Mouse (Mus musculus) CH12.LX (cell line): ENCODE data around the gene Ripk1. TPM values are rescaled to one million over a fixed set of nuclear protein-coding genes. Genes with fewer than 3 reads are reported as not detected.

ENCODE experiments used
- DNase-seq: peaks from one replicate; pipeline ENCODE4 v3.0.0-alpha.2; 2013; ENCODE audit errors: extremely low read depth
- H3K27ac ChIP-seq: 2 replicates; pipeline ENCODE4 v1.5.1; 2012; ENCODE audit warnings: low read depth, mild to moderate bottlenecking, control low read depth, moderate library complexity; ENCODE audit not compliant: insufficient read depth
- H3K27me3 ChIP-seq: replicated peaks from 2 replicates; pipeline ENCODE3; 2012; ENCODE audit warnings: inconsistent platforms
- H3K36me3 ChIP-seq, 2 experiments: replicated peaks in 1 of 2; 2 replicates each; pipeline versions ENCODE3 to v1.6.1; 2012; ENCODE audit warnings: inconsistent platforms in 1 of 2, low read length in 1 of 2, mild to moderate bottlenecking in 1 of 2, mixed read lengths in 1 of 2, moderate library complexity in 1 of 2; ENCODE audit not compliant: control insufficient read depth in 1 of 2, insufficient read depth in 1 of 2
- H3K4me1 ChIP-seq, 2 experiments: 2 replicates each; pipeline ENCODE4 v1.6.1; 2012; ENCODE audit warnings: inconsistent platforms in 1 of 2, moderate library complexity in 1 of 2; ENCODE audit not compliant: insufficient read depth in 2 of 2, control insufficient read depth in 1 of 2
- H3K4me2 ChIP-seq: 2 replicates; pipeline ENCODE4 v1.6.1; 2012; ENCODE audit warnings: low read depth, mild to moderate bottlenecking, control low read depth; ENCODE audit not compliant: poor library complexity, insufficient read depth, severe bottlenecking
- H3K4me3 ChIP-seq, 3 experiments: fragments of 150-350 bp in 1 of 3; sonication (generic) in 1 of 3; replicated peaks in 1 of 3; 2 replicates each; pipeline versions ENCODE3 to v1.5.1; 2011 to 2012; ENCODE audit warnings: low read depth in 2 of 3, low read length in 2 of 3, mild to moderate bottlenecking in 2 of 3, moderate library complexity in 2 of 3, control low read depth in 1 of 3, improper control_type of control experiment in 1 of 3, inconsistent platforms in 1 of 3, mixed read lengths in 1 of 3; ENCODE audit not compliant: poor library complexity in 1 of 3
- H3K79me2 ChIP-seq: replicated peaks from 2 replicates; pipeline ENCODE4 v1.6.1; 2012; ENCODE audit warnings: mild to moderate bottlenecking, moderate library complexity; ENCODE audit not compliant: control insufficient read depth, poor library complexity, insufficient read depth, severe bottlenecking; ENCODE audit errors: extremely low read depth
- H3K9ac ChIP-seq: 2 replicates; pipeline ENCODE4 v1.6.1; 2012; ENCODE audit warnings: low read depth, mild to moderate bottlenecking, control low read depth, moderate library complexity; ENCODE audit not compliant: insufficient read depth
- H3K9me3 ChIP-seq: replicated peaks from 2 replicates; pipeline ENCODE3; 2012; ENCODE audit warnings: low read length, inconsistent platforms, mixed read lengths
- BHLHE40 ChIP-seq: IDR thresholded peaks from 2 replicates; pipeline ENCODE4 v1.6.1; 2011; ENCODE audit warnings: mild to moderate bottlenecking, low read depth, low read length, improper control_type of control experiment
- CHD2 ChIP-seq: IDR thresholded peaks from 2 replicates; pipeline ENCODE4 v1.6.1; 2011; ENCODE audit warnings: low read length, improper control_type of control experiment
- ELF1 ChIP-seq: IDR thresholded peaks from 2 replicates; pipeline ENCODE4 v1.6.1; 2014; ENCODE audit warnings: low read depth, mild to moderate bottlenecking, inconsistent platforms, low read length, improper control_type of control experiment
- ETS1 ChIP-seq: conservative IDR thresholded peaks from 2 replicates; pipeline ENCODE4 v1.6.1; 2012; ENCODE audit warnings: low read depth, mild to moderate bottlenecking, inconsistent platforms, low read length, improper control_type of control experiment, moderate library complexity
- GABPA ChIP-seq: IDR thresholded peaks from 2 replicates; pipeline ENCODE4 v1.6.1; 2012; ENCODE audit warnings: low read depth, low read length, improper control_type of control experiment, inconsistent platforms; ENCODE audit not compliant: insufficient replicate concordance
- HCFC1 ChIP-seq: IDR thresholded peaks from 2 replicates; pipeline ENCODE4 v1.6.1; 2012; ENCODE audit warnings: low read depth, mild to moderate bottlenecking, inconsistent platforms, low read length, improper control_type of control experiment
- MAFK ChIP-seq: IDR thresholded peaks from 2 replicates; pipeline ENCODE4 v1.6.1; 2011; ENCODE audit warnings: low read length, improper control_type of control experiment; ENCODE audit not compliant: insufficient replicate concordance
- MAZ ChIP-seq: IDR thresholded peaks from 2 replicates; pipeline ENCODE4 v1.6.1; 2012; ENCODE audit warnings: low read depth, mild to moderate bottlenecking, inconsistent platforms, low read length, improper control_type of control experiment, moderate library complexity
- MEF2A ChIP-seq: IDR thresholded peaks from 2 replicates; pipeline ENCODE4 v1.6.1; 2014; ENCODE audit warnings: low read depth, mild to moderate bottlenecking, inconsistent platforms, low read length, improper control_type of control experiment, borderline replicate concordance
- MXI1 ChIP-seq: IDR thresholded peaks from 2 replicates; pipeline ENCODE4 v1.6.1; 2011; ENCODE audit warnings: mild to moderate bottlenecking, low read depth, low read length, improper control_type of control experiment
- MYC ChIP-seq: IDR thresholded peaks from 2 replicates; pipeline ENCODE4 v1.6.1; 2011; ENCODE audit warnings: low read depth, mild to moderate bottlenecking, improper control_type of control experiment, low read length
- NELFE ChIP-seq: IDR thresholded peaks from 2 replicates; pipeline ENCODE4 v1.6.1; 2011; ENCODE audit warnings: low read depth, low read length, improper control_type of control experiment
- PAX5 ChIP-seq: IDR thresholded peaks from 2 replicates; pipeline ENCODE4 v1.6.1; 2012; ENCODE audit warnings: low read length, inconsistent platforms, mixed read lengths
- RCOR1 ChIP-seq: conservative IDR thresholded peaks from 2 replicates; pipeline ENCODE4 v1.6.1; 2012; ENCODE audit warnings: low read depth, mild to moderate bottlenecking, inconsistent platforms, low read length, improper control_type of control experiment
- SMC3 ChIP-seq: IDR thresholded peaks from 2 replicates; pipeline ENCODE4 v1.6.1; 2011; ENCODE audit warnings: low read depth, low read length, improper control_type of control experiment
- TBP ChIP-seq: conservative IDR thresholded peaks from 2 replicates; pipeline ENCODE4 v1.6.1; 2011; ENCODE audit warnings: low read depth, low read length, improper control_type of control experiment
- UBTF ChIP-seq: IDR thresholded peaks from 2 replicates; pipeline ENCODE4 v1.6.1; 2012; ENCODE audit warnings: low read depth, mild to moderate bottlenecking, inconsistent platforms, low read length, improper control_type of control experiment, moderate library complexity
- USF2 ChIP-seq: conservative IDR thresholded peaks from 2 replicates; pipeline ENCODE4 v1.6.1; 2011; ENCODE audit warnings: low read depth, low read length, improper control_type of control experiment
- ZNF384 ChIP-seq: IDR thresholded peaks from 2 replicates; pipeline ENCODE4 v1.6.1; 2012; ENCODE audit warnings: low read depth, low read length, improper control_type of control experiment, inconsistent platforms
- dilution Hi-C: fragments of 300-500 bp; cut with MboI; formaldehyde crosslinking; loops from 2 replicates; pipeline ENCODE4 v1.14.3; 2020; ENCODE audit warnings: low sequenced_read_pairs; ENCODE audit not compliant: extremely low pct_unique_long_range_greater_than_20kb, extremely low pct_ligation_motif_present
- in situ Hi-C: fragments of 300-500 bp; cut with MboI; formaldehyde crosslinking; loops from 3 replicates; pipeline ENCODE4 v1.14.3; 2019; ENCODE audit warnings: low sequenced_read_pairs, low pct_ligation_motif_present, low pct_unique_long_range_greater_than_20kb, mixed read lengths
- polyA plus RNA-seq: library from polyadenylated mRNA; unstranded; fragments of >175 nt; gene quantifications from 2 replicates; pipeline ENCODE4 v1.2.1, GENCODE M21; 2012; ENCODE audit warnings: low read depth; ENCODE audit not compliant: insufficient read length
- total RNA-seq, 2 experiments: library from RNA; depleted of rRNA; stranded (reverse); fragments of 300-350 nt in 1 of 2; fragments of >200 nt in 1 of 2; gene quantifications; 2 replicates each; pipeline ENCODE4 v1.2.3; 2012 to 2014

Gene Ripk1
- total and polyA plus RNA-seq, 3 experiments: 13.1 to 18.6 (median 16.6) TPM

- Histone ChIP-seq H3K36me3 (peaks cover 2 to 20% of the 10 kb centered on the region in 2 experiments), H3K27me3 (no peaks in the 10 kb centered on the region), H3K27ac (no peak overlapping the region), H3K9ac (no peak overlapping the region), H3K79me2 (no peaks in the 10 kb centered on the region), H3K4me3 (no peak overlapping the region), H3K4me1 (peaks cover 0 to 12% of the 10 kb centered on the region in 2 experiments; a peak in 3 of 4 replicates), H3K4me2 (no peak overlapping the region), H3K9me3 (peaks cover 7% of the 10 kb centered on the region)
- DNase-seq: no peak
- dilution Hi-C loops: no loop called here
- TF ChIP-seq ZNF384 (no peak), NELFE (no peak), PAX5 (no peak), RCOR1 (no peak), USF2 (no peak), GABPA (no peak), ELF1 (no peak), CHD2 (no peak), UBTF (no peak), ETS1 (no peak), MAFK (no peak), BHLHE40 (no peak), HCFC1 (no peak), TBP (no peak), MEF2A (no peak), MAZ (no peak), MXI1 (no peak), SMC3 (no peak), MYC (no peak)
- in situ Hi-C loops: loop anchor here (10.0 kb wide), 1 partner anchor 591 kb away; no protein-coding TSS in a partner anchor
Observed at GRCm38 (mm10) chr13:34043716-34044393, 41.7 kb downstream of the Ripk1 start.
